ENCODE assay signal across 11 mouse cellular contexts in the genomic region with DNA sequence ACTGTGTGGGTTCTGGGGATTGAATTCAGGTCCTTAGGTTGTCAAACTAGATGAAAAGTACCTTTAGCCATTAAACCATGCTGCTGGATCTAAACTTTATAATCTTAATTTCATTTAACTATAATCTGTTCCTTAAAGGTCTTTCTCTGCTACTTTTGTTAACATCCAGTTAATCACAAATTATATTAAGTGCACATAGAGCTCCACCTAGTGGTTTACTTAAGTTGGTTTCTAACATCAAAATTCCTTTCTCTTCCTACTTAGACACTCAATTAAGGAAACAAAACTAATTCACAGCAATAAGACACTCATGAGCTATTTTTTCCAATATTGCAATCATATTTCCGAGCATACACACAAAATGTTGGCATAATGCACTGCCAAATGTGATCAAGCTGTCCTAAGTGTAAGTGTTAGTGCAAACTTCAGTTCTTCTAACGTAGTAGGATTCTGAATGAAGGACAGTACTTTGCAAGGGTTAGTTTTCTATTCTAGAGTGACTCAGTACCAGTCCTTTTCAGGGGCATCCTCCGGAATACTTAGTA. TPM values are rescaled to one million over a fixed set of nuclear protein-coding genes. Genes with fewer than 3 reads are reported as not detected.
DNase-seq lines count a peak whose midpoint lies in the region; ATAC-seq and TF ChIP-seq lines count a peak whose summit lies in the region.
"Had no signal": no experiment of that assay in that cellular context is flagged by ENCODE, and none has a peak within 500 bp of the region (broad histone marks: within the 10 kb centered on the region; RNA-seq: fewer than 3 reads in every experiment).

No protein-coding gene starts in this region.

- DNase-seq in forebrain, embryonic 14.5 days (ENCODE audit: low spot score), result peak; percentile 77
- DNase-seq in lung, embryonic 14.5 days, result peak; percentile 81
- no peak for DNase-seq in lung, postnatal 4 days
- DNase-seq in c-Kit-positive CD71-positive TER-119-positive erythroid progenitor cells, embryonic 14.5 days (ENCODE audit: low spot score), result peak; percentile 47
- DNase-seq in retina, postnatal 1 day, result peak; percentile 47
- no peak for DNase-seq in cerebellum, adult 11 months
- DNase-seq in heart, embryonic 10.5 days (ENCODE audit: low spot score), result no peak
- DNase-seq: cerebellum, postnatal 14 days had no signal

- peak; percentile 64 for TF ChIP-seq CTCF in lung, embryonic 14.5 days (IDR thresholded peaks at IDR 0.05; ENCODE audit: low read depth)

- no peak overlapping the region for H3K27ac ChIP-seq in forebrain, embryonic 14.5 days (ENCODE audit: low read depth, low read length)
- H3K27ac ChIP-seq in forebrain, embryonic 12.5 days, result no peak overlapping the region
- no peak overlapping the region for H3K27ac ChIP-seq in lung, embryonic 14.5 days (ENCODE audit: low read depth)
- no peak overlapping the region for H3K27ac ChIP-seq in heart, embryonic 10.5 days
- H3K27ac ChIP-seq: midbrain, embryonic 10.5 days had no signal

- H3K9me3 ChIP-seq in forebrain, embryonic 14.5 days (replicated peaks; ENCODE audit: control insufficient read depth, low read length), result no peaks in the 10 kb centered on the region
- H3K9me3 ChIP-seq in forebrain, embryonic 12.5 days, result no peaks in the 10 kb centered on the region
- H3K9me3 ChIP-seq in lung, embryonic 14.5 days (ENCODE audit: low read depth, low read length), result no peaks in the 10 kb centered on the region
- H3K9me3 ChIP-seq in heart, embryonic 10.5 days, result no peaks in the 10 kb centered on the region
- H3K9me3 ChIP-seq: midbrain, embryonic 10.5 days had no signal

- H3K4me3 ChIP-seq in forebrain, embryonic 14.5 days (ENCODE audit: low read depth, low read length), result no peak overlapping the region
- no peak overlapping the region for H3K4me3 ChIP-seq in forebrain, embryonic 12.5 days (replicated peaks)
- no peak overlapping the region for H3K4me3 ChIP-seq in lung, embryonic 14.5 days (ENCODE audit: low read depth, low read length)
- no peak overlapping the region for H3K4me3 ChIP-seq in heart, embryonic 10.5 days
- H3K4me3 ChIP-seq: midbrain, embryonic 10.5 days had no signal

- H3K4me2 ChIP-seq in forebrain, embryonic 14.5 days (ENCODE audit: low read length), result no peak overlapping the region
- no peak overlapping the region for H3K4me2 ChIP-seq in forebrain, embryonic 12.5 days
- no peak overlapping the region for H3K4me2 ChIP-seq in lung, embryonic 14.5 days

- H3K9ac ChIP-seq in forebrain, embryonic 14.5 days (ENCODE audit: low read length), result no peak overlapping the region
- no peak overlapping the region for H3K9ac ChIP-seq in forebrain, embryonic 12.5 days
- no peak overlapping the region for H3K9ac ChIP-seq in lung, embryonic 14.5 days

- H3K36me3 ChIP-seq in forebrain, embryonic 14.5 days (ENCODE audit: control insufficient read depth, insufficient read depth, low read length), result peaks cover 45% of the 10 kb centered on the region
- H3K36me3 ChIP-seq in forebrain, embryonic 12.5 days (replicated peaks), result peaks cover 44% of the 10 kb centered on the region
- H3K36me3 ChIP-seq in lung, embryonic 14.5 days (ENCODE audit: insufficient read depth), result peaks cover 59% of the 10 kb centered on the region
- H3K36me3 ChIP-seq in heart, embryonic 10.5 days, result peaks cover 45% of the 10 kb centered on the region

- no peak for ATAC-seq in forebrain, embryonic 14.5 days
- no peak for ATAC-seq in forebrain, embryonic 12.5 days (ENCODE audit: low FRiP score)
- no peak for ATAC-seq in lung, embryonic 14.5 days (ENCODE audit: insufficient read depth)

- no peaks in the 10 kb centered on the region for H3K4me1 ChIP-seq in forebrain, embryonic 14.5 days (ENCODE audit: control insufficient read depth, insufficient read depth, low read length)
- no peaks in the 10 kb centered on the region for H3K4me1 ChIP-seq in forebrain, embryonic 12.5 days
- H3K4me1 ChIP-seq in lung, embryonic 14.5 days (ENCODE audit: insufficient read depth), result no peaks in the 10 kb centered on the region
- H3K4me1 ChIP-seq in heart, embryonic 10.5 days, result no peaks in the 10 kb centered on the region
- H3K4me1 ChIP-seq: midbrain, embryonic 10.5 days had no signal

- H3K27me3 ChIP-seq in forebrain, embryonic 14.5 days (replicated peaks; ENCODE audit: control insufficient read depth, insufficient read depth, low read length), result no peaks in the 10 kb centered on the region
- H3K27me3 ChIP-seq in forebrain, embryonic 12.5 days, result no peaks in the 10 kb centered on the region
- no peaks in the 10 kb centered on the region for H3K27me3 ChIP-seq in lung, embryonic 14.5 days (ENCODE audit: insufficient read depth, low read length)
- no peaks in the 10 kb centered on the region for H3K27me3 ChIP-seq in heart, embryonic 10.5 days (ENCODE audit: insufficient read depth, poor library complexity, severe bottlenecking)

- 82% methylated on average over 3 of the region's 3 CpGs for whole genome bisulfite sequencing in forebrain, embryonic 14.5 days
- WGBS in forebrain, embryonic 12.5 days, result 85% methylated on average over 3 of the region's 3 CpGs
- 75% methylated on average over 3 of the region's 3 CpGs for WGBS in lung, embryonic 14.5 days
- 78% methylated on average over 3 of the region's 3 CpGs for WGBS in heart, embryonic 10.5 days

RNA-seq across cellular contexts. Expression of a gene that starts 7.4 kb away (rescaled TPM):
- polyA plus RNA-seq in forebrain, embryonic 14.5 days (2014; fragmentation: Nextera tagmentation; extraction: Ambion mirVana), result not detected in 2 replicates
- not detected in 2 replicates for polyA plus RNA-seq in forebrain, embryonic 12.5 days (2016; fragmentation: Nextera tagmentation; extraction: Ambion mirVana)
- not detected in 2 replicates for polyA plus RNA-seq in lung, embryonic 14.5 days (2014; fragmentation: Nextera tagmentation; extraction: Ambion mirVana)
- not detected in 2 replicates for polyA plus RNA-seq in heart, embryonic 10.5 days (2016; fragmentation: Nextera tagmentation; extraction: Ambion mirVana)
- polyA plus RNA-seq: gonadal fat pad, adult 2 months; midbrain, embryonic 10.5 days had no signal

RNA-seq across cellular contexts. Expression of a gene that starts 11.1 kb away (rescaled TPM):
- polyA plus RNA-seq in forebrain, embryonic 14.5 days (2014; fragmentation: Nextera tagmentation; extraction: Ambion mirVana), result 10.2 and 13.1 TPM in 2 replicates
- polyA plus RNA-seq in forebrain, embryonic 12.5 days (2016; fragmentation: Nextera tagmentation; extraction: Ambion mirVana), result 31.1 and 34.1 TPM in 2 replicates
- 28.0 and 28.1 TPM in 2 replicates for polyA plus RNA-seq in lung, embryonic 14.5 days (2014; fragmentation: Nextera tagmentation; extraction: Ambion mirVana)
- 19.4 and 23.5 TPM in 2 replicates for polyA plus RNA-seq in heart, embryonic 10.5 days (2016; fragmentation: Nextera tagmentation; extraction: Ambion mirVana)

RNA-seq across cellular contexts. Expression of a gene that starts 11.2 kb away (rescaled TPM):
- 41.5 and 47.2 TPM in 2 replicates for polyA plus RNA-seq in forebrain, embryonic 14.5 days (2014; fragmentation: Nextera tagmentation; extraction: Ambion mirVana)
- polyA plus RNA-seq in forebrain, embryonic 12.5 days (2016; fragmentation: Nextera tagmentation; extraction: Ambion mirVana), result 32.0 and 34.1 TPM in 2 replicates
- polyA plus RNA-seq in lung, embryonic 14.5 days (2014; fragmentation: Nextera tagmentation; extraction: Ambion mirVana), result 22.6 and 24.9 TPM in 2 replicates
- polyA plus RNA-seq in heart, embryonic 10.5 days (2016; fragmentation: Nextera tagmentation; extraction: Ambion mirVana), result 31.3 and 36.5 TPM in 2 replicates

Comparison
In these comparisons a context has a peak if more than half of its experiments do, and no peak if none do; other contexts are left out.
1. DNase-seq: peak in forebrain, embryonic 14.5 days (single experiment), lung, embryonic 14.5 days (single experiment), c-Kit-positive CD71-positive TER-119-positive erythroid progenitor cells, embryonic 14.5 days (single experiment) and retina, postnatal 1 day (single experiment); none in lung, postnatal 4 days (0 of 2), cerebellum, adult 11 months (single experiment) and heart, embryonic 10.5 days (single experiment).